Mouse (Mus musculus) heart, postnatal 0 days (tissue): ENCODE measurements around the gene Nav2. TPM values are rescaled to one million over a fixed set of nuclear protein-coding genes. Genes with fewer than 3 reads are reported as not detected.

Experiments
- ATAC-seq: fragments of 200-750 bp; cut with Nextera tagmentation; 2 replicates; pipeline ENCODE4 v1.8.0; 2017; ENCODE audit warnings: low read depth, moderate number of reproducible peaks, moderate library complexity; ENCODE audit not compliant: insufficient read depth
- DNase-seq: peaks from one replicate; pipeline ENCODE4 v3.0.0-alpha.2; 2016; ENCODE audit warnings: low spot score
- H3K27ac ChIP-seq: fragments of 300-500 bp; sonication (generic); 2 replicates; pipeline ENCODE4 v1.5.1; 2014; ENCODE audit warnings: low read depth, mild to moderate bottlenecking
- H3K27me3 ChIP-seq: fragments of 300-500 bp; sonication (generic); 2 replicates; pipeline ENCODE4 v1.6.1; 2014; ENCODE audit warnings: low read length, mixed read lengths; ENCODE audit not compliant: control insufficient read depth, insufficient read depth
- H3K36me3 ChIP-seq: fragments of 300-500 bp; sonication (generic); replicated peaks from 2 replicates; pipeline ENCODE4 v1.6.1; 2014; ENCODE audit warnings: low read length, mixed read lengths; ENCODE audit not compliant: control insufficient read depth, insufficient read depth
- H3K4me1 ChIP-seq: fragments of 300-500 bp; sonication (generic); 2 replicates; pipeline ENCODE4 v1.6.1; 2014; ENCODE audit warnings: antibody characterized with exemption; ENCODE audit not compliant: control insufficient read depth, insufficient read depth
- H3K4me2 ChIP-seq: fragments of 300-500 bp; sonication (generic); 2 replicates; pipeline ENCODE4 v1.6.1; 2014; ENCODE audit warnings: low read depth, mild to moderate bottlenecking, low read length, moderate library complexity
- H3K4me3 ChIP-seq: fragments of 300-500 bp; sonication (generic); 2 replicates; pipeline ENCODE4 v1.5.1; 2014; ENCODE audit warnings: low read depth, low read length
- H3K9ac ChIP-seq: fragments of 300-500 bp; sonication (generic); replicated peaks from 2 replicates; pipeline ENCODE4 v1.6.1; 2014; ENCODE audit warnings: low read depth, low read length, mixed read lengths
- H3K9me3 ChIP-seq: fragments of 300-500 bp; sonication (generic); replicated peaks from 2 replicates; pipeline ENCODE4 v1.6.1; 2016; ENCODE audit warnings: low read length; ENCODE audit not compliant: control insufficient read depth
- CTCF ChIP-seq: IDR thresholded peaks from 2 replicates; pipeline ENCODE4 v1.5.1; 2016; ENCODE audit warnings: antibody characterized with exemption, control low read depth, low read depth
- EP300 ChIP-seq: IDR thresholded peaks from 2 replicates; pipeline ENCODE4 v1.6.1; 2016; ENCODE audit warnings: antibody characterized with exemption, low read depth
- WGBS: fragments of 180-500 bp; shearing (Covaris S2); extraction: QIAGEN DNeasy Blood & Tissue Kit; methylation state at CpG from one replicate; pipeline ENCODE4 v1.1.7; 2014; 5-methylcytosine and 5-hydroxymethylcytosine counted together
- polyA plus RNA-seq: library from polyadenylated mRNA; unstranded; fragments of >200 nt; fragmentation: Nextera tagmentation; extraction: Ambion mirVana; gene quantifications from 2 replicates; pipeline ENCODE4 v1.2.1, GENCODE M21; 2015
- total RNA-seq: library from RNA; depleted of rRNA; stranded (reverse); fragments of >200 nt; gene quantifications from 2 replicates; pipeline ENCODE4 v1.2.3, GENCODE M21; 2014; ENCODE audit warnings: low replicate concordance

The Nav2 gene
- total and polyA plus RNA-seq, 2 experiments from 2014 or later: 22.8 to 77.9 TPM

DNA sequence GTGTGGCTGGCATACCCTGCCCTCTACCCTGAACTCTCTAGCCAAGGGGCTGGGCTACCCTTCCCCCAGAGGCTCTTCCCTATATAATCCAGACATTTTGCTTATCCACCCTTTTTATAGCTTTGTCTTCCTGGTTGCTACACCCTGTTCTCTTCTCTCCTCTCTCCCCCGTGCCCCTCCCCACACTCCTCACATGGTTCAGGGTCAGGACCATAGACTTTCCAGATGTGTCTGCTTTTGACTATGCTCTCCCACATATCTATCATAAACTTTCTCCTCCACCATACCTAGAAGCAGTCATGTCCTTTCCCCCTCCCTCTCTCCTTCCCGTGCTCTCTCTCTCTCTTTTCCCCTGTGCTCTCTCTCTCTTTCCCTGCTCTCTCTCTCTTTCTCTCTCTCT lies 595.4 kb downstream of the Nav2 start:
- Histone ChIP-seq H3K27me3 (no peaks in the 10 kb centered on the region), H3K9ac (no peak overlapping the region), H3K36me3 (no peaks in the 10 kb centered on the region; the same call in 1 of the 2 replicates), H3K4me2 (no peak overlapping the region), H3K27ac (no peak overlapping the region), H3K4me3 (no peak overlapping the region), H3K4me1 (peaks cover 30% of the 10 kb centered on the region), H3K9me3 (no peaks in the 10 kb centered on the region)
- ATAC-seq (no peak), DNase-seq (no peak)
- WGBS: 45% methylated on average over 2 of the region's 2 CpGs
- no peak for TF ChIP-seq CTCF
- TF ChIP-seq EP300: no peak

DNA sequence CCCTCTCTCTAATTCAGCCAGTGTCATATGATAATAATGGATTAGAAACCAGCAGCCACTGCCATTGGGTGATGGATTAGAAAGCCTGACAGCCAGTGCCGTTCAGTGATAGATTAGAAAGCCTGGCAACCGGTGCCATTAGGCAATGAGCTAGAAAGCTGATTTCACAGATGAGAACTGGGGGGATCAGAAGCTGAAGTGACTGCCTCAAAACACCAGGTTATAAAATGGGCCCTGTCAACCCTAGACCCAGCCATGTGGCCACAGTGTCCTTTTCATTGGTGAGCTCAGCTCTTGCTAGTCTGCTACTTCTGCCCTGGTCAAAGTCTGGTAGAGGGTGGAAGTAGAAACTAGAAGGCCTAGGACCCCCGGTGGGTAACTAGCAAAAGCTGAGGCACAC lies 595.8 kb downstream of the Nav2 start:
- H3K4me1 ChIP-seq: peaks cover 30% of the 10 kb centered on the region
- H3K9ac ChIP-seq: no peak overlapping the region
- no peak overlapping the region for H3K27ac ChIP-seq
- WGBS: 21% methylated on average over 3 of the region's 3 CpGs
- DNase-seq (no peak), ATAC-seq (no peak)
- no peak overlapping the region for H3K4me3 ChIP-seq
- TF ChIP-seq EP300 (no peak), CTCF (no peak)
- H3K36me3 ChIP-seq: no peaks in the 10 kb centered on the region; the same call in 1 of the 2 replicates
- no peak overlapping the region for H3K4me2 ChIP-seq
- H3K9me3 ChIP-seq: no peaks in the 10 kb centered on the region
- no peaks in the 10 kb centered on the region for H3K27me3 ChIP-seq

DNA sequence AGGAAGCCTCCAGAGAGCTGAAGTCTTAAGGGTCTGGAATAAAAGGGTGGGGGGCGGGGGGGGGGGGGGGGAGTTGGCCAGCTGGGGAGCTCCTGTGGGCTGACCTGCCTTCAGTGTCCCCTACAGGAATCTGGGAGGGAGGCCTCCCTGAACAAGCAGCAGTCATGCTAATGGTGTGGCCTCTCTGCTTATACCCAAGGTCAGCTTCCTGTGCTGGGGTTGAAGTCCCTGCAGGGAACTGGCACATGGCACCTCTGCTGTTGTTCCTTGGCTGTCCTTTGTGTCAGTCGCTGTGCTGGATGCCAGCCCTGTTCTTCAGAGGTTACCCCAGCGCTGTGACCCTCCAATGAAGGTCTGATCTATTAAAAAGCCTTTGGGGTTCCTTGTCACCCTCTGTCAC lies 596.5 kb downstream of the Nav2 start:
- Histone ChIP-seq H3K4me1 (peaks cover 30% of the 10 kb centered on the region), H3K4me2 (no peak overlapping the region), H3K9ac (no peak overlapping the region), H3K36me3 (no peaks in the 10 kb centered on the region; the same call in 1 of the 2 replicates), H3K27ac (peak overlapping the region; percentile 44; the same call in 1 of the 2 replicates), H3K4me3 (no peak overlapping the region), H3K27me3 (no peaks in the 10 kb centered on the region), H3K9me3 (no peaks in the 10 kb centered on the region)
- no peak for ATAC-seq
- WGBS: 44% methylated on average over 2 of the region's 3 CpGs
- no peak for DNase-seq
- TF ChIP-seq EP300 (no peak), CTCF (no peak)

DNA sequence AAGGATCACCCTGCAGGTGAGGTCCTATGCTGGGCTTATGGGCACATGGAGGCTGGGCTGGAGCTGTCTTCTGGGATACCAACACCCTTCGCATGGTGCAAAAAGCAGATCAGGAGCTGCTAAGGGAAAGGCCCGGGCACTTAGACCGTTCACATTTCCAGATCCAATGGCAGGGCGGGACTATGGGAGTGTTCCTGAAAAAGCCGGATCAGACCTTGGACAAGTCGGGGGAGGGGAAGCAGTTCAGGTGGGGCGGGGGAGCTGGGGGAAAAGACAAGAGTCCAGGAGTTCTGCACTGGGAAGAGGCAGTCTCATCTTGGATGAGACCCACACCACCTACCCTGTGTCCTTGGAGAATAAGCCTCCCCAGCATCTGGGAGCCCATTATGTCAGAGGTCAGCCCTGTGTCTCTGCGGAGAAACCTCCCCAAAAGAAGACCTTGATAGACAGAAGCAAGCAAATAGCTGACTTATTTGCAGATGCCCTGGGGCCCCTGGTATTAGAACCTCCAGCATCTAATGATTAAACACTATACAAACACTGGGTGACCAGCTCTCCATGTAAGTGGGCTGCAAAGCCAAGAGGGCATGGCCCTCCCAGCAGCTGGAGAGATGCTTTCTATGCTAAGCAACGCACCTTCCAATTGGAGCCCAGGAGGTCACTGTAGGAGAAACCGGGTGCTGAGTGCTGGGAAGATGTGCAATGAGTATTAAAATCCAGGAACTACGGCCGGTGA lies 597.7 kb downstream of the Nav2 start:
- ATAC-seq (no peak; the same call in 1 of the 2 replicates), DNase-seq (no peak)
- no peak for TF ChIP-seq CTCF

DNA sequence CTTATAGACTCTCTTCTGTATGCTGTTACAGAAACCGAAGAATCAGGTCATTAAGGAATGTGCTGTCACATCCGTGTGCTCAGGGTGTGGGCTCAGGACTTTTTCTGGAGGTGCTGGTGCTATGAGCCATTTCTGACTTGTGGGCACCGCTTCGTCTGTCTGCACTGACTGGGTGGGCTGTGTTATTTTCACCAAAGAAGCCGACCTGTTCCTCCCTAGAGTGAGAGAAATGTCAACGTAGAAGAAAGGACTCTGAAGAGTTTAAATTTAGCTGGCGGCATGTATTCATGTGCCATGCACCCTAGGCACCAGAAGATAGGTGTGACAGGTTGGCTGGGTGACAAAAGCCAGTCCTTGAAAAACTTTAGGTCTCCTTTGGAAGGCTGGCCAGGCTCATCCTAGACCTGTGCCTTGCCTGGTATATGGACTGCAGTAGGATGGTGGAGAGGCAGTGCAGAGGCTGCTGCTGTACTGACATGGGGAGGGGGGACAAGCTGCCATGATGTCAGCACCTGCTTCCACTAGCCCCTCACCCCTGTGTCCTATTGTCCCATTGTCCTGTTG lies 599.5 kb downstream of the Nav2 start:
- no peak overlapping the region for H3K4me2 ChIP-seq
- DNase-seq (peak; percentile 81), ATAC-seq (peak; percentile 77)
- H3K36me3 ChIP-seq: no peaks in the 10 kb centered on the region
- WGBS: 34% methylated on average over 7 of the region's 7 CpGs
- no peak overlapping the region for H3K9ac ChIP-seq
- peak overlapping the region; percentile 62 for H3K27ac ChIP-seq
- no peaks in the 10 kb centered on the region for H3K9me3 ChIP-seq
- H3K27me3 ChIP-seq: no peaks in the 10 kb centered on the region
- no peak overlapping the region for H3K4me3 ChIP-seq
- peak; percentile 46; the same call in 1 of the 2 replicates for TF ChIP-seq EP300
- no peak for TF ChIP-seq CTCF
- H3K4me1 ChIP-seq: peaks cover 21% of the 10 kb centered on the region

More for the DNA sequence above, 597.7 kb downstream of the Nav2 start:
- H3K27me3 ChIP-seq: no peaks in the 10 kb centered on the region
- WGBS: 73% methylated on average over 12 of the region's 12 CpGs
- peaks cover 30% of the 10 kb centered on the region for H3K4me1 ChIP-seq
- no peak overlapping the region for H3K27ac ChIP-seq
- no peak overlapping the region for H3K4me3 ChIP-seq
- H3K36me3 ChIP-seq: no peaks in the 10 kb centered on the region
- H3K9me3 ChIP-seq: no peaks in the 10 kb centered on the region
- no peak overlapping the region for H3K9ac ChIP-seq
- H3K4me2 ChIP-seq: no peak overlapping the region
